In the genomic region with DNA sequence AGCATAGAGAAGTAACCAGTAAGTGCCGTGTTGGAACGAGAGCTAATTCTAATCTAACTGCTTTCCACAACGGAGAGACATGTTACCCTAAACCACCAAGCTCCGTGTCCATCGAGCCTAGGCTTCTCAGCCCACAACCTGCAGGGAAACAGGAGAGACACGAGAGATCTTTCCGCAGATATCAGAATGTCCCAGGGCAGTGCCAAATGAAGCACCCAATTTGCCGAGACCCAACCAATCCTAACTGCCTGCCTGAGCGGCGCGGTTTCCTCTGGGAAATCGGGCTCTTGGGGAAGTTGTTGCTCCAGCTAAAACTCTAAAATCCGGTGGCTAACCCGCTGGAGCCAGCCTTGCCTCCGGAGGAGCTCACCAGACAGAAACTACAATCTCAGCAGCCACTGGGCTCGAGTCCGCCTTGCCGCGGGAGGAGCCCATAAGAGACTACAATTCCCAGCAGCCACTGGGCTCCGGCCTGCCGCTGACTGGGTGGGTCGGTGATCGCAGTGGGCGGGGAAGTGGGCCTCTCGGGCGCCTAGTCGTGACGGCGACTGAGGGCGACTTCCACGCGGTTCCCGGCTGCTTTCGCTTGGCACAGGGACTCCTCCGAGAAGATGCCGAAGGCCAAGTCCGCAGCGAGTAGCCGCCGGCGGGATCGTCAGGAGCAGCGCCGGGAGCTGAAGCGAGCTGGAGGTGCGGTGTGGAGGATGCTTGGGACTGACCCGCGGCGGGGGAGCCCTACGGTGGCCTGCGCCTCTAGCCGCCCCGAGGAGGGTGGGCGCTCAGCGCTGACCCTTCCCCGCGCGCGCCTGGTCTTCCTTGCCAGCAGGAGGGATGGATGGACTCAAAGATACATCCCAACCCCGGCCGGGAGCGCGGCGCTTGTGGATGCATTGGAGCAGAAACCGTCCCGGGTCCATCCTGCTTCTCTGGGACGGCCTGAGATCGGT, we compare ENCODE assay signal across 8 mouse cellular contexts. TPM values are rescaled to one million over a fixed set of nuclear protein-coding genes. Genes with fewer than 3 reads are reported as not detected.
DNase-seq lines count a peak whose midpoint lies in the region; ATAC-seq and TF ChIP-seq lines count a peak whose summit lies in the region.

A gene (plus strand): TSS at position 534 of the 947 bp plus-strand sequence.

- peak; percentile 99 for ATAC-seq in Patski
- peak; percentile 99 for ATAC-seq in hindbrain, embryonic 13.5 days (ENCODE audit: low FRiP score)

- H3K4me3 ChIP-seq in hindbrain, embryonic 13.5 days: peak within 1 kb of the TSS; percentile 90

- peaks cover 12% of the 10 kb centered on the region for H3K4me1 ChIP-seq in hindbrain, embryonic 13.5 days (replicated peaks)

- peaks cover 22% of the 10 kb centered on the region for H3K36me3 ChIP-seq in hindbrain, embryonic 13.5 days

- H3K4me2 ChIP-seq in hindbrain, embryonic 13.5 days: peak within 1 kb of the TSS; percentile 59

- in situ Hi-C loops in Patski (cut with MboI; ENCODE audit: low pct_unique_long_range_greater_than_20kb): no loop called here

- CTCF ChIA-PET in Patski (lab: Charles Lee): interaction anchor here (0.9 kb wide), 1 partner anchor 11 kb away, joined by 3 read pairs; no protein-coding TSS in a partner anchor

- H3K27ac ChIP-seq in hindbrain, embryonic 13.5 days: peak within 1 kb of the TSS; percentile 83

- POLR2A ChIA-PET in Patski (lab: Charles Lee): interaction anchor here (0.5 kb wide), 1 partner anchor 11 kb away, joined by 6 read pairs; no protein-coding TSS in a partner anchor

- no peaks in the 10 kb centered on the region for H3K9me3 ChIP-seq in hindbrain, embryonic 13.5 days

- DNase-seq in Patski (ENCODE audit: low read depth, low spot score): peak; percentile 64
- peak; percentile 95 to 96 for DNase-seq in cerebellum, postnatal 14 days
- peak; percentile 92 to 93 for DNase-seq in frontal cortex, postnatal 14 days (ENCODE audit: low spot score in 2 of 2)
- DNase-seq in layer of hippocampus, postnatal 25 days (ENCODE audit: extremely low spot score in 1 of 2, low spot score in 1 of 2): peak; percentile 81 to 87
- DNase-seq in lung, postnatal 25 days (ENCODE audit: low spot score): peak; percentile 97
- DNase-seq in retina, embryonic 14.5 days (ENCODE audit: low spot score): peak; percentile 96
- peak; percentile 94 for DNase-seq in thymus, postnatal 4 days

- no peaks in the 10 kb centered on the region for H3K27me3 ChIP-seq in Patski
- no peaks in the 10 kb centered on the region for H3K27me3 ChIP-seq in hindbrain, embryonic 13.5 days

- no peak for TF ChIP-seq CTCF in Patski (IDR thresholded peaks at IDR 0.05)

- WGBS in hindbrain, embryonic 13.5 days: under 1% methylated on average over 68 of the region's 68 CpGs

- peak within 1 kb of the TSS; percentile 91 for H3K9ac ChIP-seq in hindbrain, embryonic 13.5 days

RNA-seq across cellular contexts. Expression of the gene that starts here (rescaled TPM):
- 26.1 TPM for polyA plus RNA-seq in Patski (2021)
- 37.3 and 39.8 TPM in 2 replicates for polyA plus RNA-seq in hindbrain, embryonic 13.5 days (2015; fragmentation: Nextera tagmentation; extraction: Ambion mirVana)
- 10 to 100 TPM; 19.5 to 25.0 TPM for total RNA-seq in layer of hippocampus, postnatal 25 days (2021)

Comparison
In these comparisons a context has a peak if more than half of its experiments do, and no peak if none do; other contexts are left out.
1. Peak in every context shown above with its lines: DNase-seq, ATAC-seq, H3K4me3 ChIP-seq and H3K27ac ChIP-seq.